Comparison of ENCODE assay signal across 11 mouse cellular contexts in the genomic region with DNA sequence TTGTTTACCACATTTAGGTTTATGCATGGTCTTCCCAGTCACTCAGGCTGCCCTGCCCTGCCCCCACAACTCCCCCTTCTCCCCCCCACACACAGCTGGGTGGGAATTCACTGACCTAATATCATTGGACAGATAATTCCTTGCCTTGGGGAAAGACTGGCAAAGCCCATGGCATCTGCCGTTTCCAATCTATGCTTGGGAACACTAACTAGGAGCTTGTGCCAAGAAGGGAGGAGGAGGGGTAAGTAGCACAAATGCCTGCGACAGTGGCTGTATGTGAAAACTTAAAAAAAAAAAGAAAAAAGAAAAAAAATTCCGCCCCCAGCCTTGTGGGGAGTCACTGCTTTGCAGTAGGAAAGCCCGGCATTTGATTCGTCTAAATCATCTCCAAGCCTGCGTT. TPM values are rescaled to one million over a fixed set of nuclear protein-coding genes. Genes with fewer than 3 reads are reported as not detected.
DNase-seq lines count a peak whose midpoint lies in the region; ATAC-seq lines count a peak whose summit lies in the region.
"Had no signal": no experiment of that assay in that cellular context is flagged by ENCODE, and none has a peak within 500 bp of the region (broad histone marks: within the 10 kb centered on the region; RNA-seq: fewer than 3 reads in every experiment).

No protein-coding gene starts in this region.

- peaks cover 33% of the 10 kb centered on the region for H3K36me3 ChIP-seq in kidney, embryonic 15.5 days
- H3K36me3 ChIP-seq in heart, embryonic 15.5 days: peaks cover 9% of the 10 kb centered on the region; the same call in 1 of the 2 replicates
- H3K36me3 ChIP-seq in midbrain, embryonic 15.5 days (replicated peaks): no peaks in the 10 kb centered on the region
- H3K36me3 ChIP-seq: stomach, embryonic 15.5 days had no signal

- peaks cover 70% of the 10 kb centered on the region for H3K4me1 ChIP-seq in kidney, embryonic 15.5 days
- peaks cover 63% of the 10 kb centered on the region for H3K4me1 ChIP-seq in heart, embryonic 15.5 days (replicated peaks)
- peaks cover 43% of the 10 kb centered on the region for H3K4me1 ChIP-seq in midbrain, embryonic 15.5 days
- H3K4me1 ChIP-seq: stomach, embryonic 15.5 days had no signal

- peak overlapping the region; percentile 46; the same call in 1 of the 2 replicates for H3K27ac ChIP-seq in kidney, embryonic 15.5 days
- peak overlapping the region; percentile 86 for H3K27ac ChIP-seq in heart, embryonic 15.5 days
- peak overlapping the region; percentile 42 for H3K27ac ChIP-seq in midbrain, embryonic 15.5 days
- H3K27ac ChIP-seq: embryonic facial prominence, embryonic 12.5 days; limb, embryonic 15.5 days; stomach, embryonic 15.5 days had no signal

- H3K27me3 ChIP-seq in kidney, embryonic 15.5 days: no peaks in the 10 kb centered on the region
- H3K27me3 ChIP-seq in heart, embryonic 15.5 days: no peaks in the 10 kb centered on the region
- H3K27me3 ChIP-seq in midbrain, embryonic 15.5 days (replicated peaks): no peaks in the 10 kb centered on the region
- H3K27me3 ChIP-seq: embryonic facial prominence, embryonic 12.5 days; limb, embryonic 15.5 days; stomach, embryonic 15.5 days had no signal

- H3K4me3 ChIP-seq in kidney, embryonic 15.5 days (replicated peaks): no peak overlapping the region
- no peak overlapping the region for H3K4me3 ChIP-seq in heart, embryonic 15.5 days
- no peak overlapping the region for H3K4me3 ChIP-seq in midbrain, embryonic 15.5 days
- H3K4me3 ChIP-seq: embryonic facial prominence, embryonic 12.5 days; limb, embryonic 15.5 days; stomach, embryonic 15.5 days had no signal

- ATAC-seq in kidney, embryonic 15.5 days (replicated peaks; ENCODE audit: low FRiP score): no peak
- ATAC-seq in heart, embryonic 15.5 days (replicated peaks; ENCODE audit: insufficient number of reproducible peaks, insufficient read depth, low FRiP score, low read depth): peak; percentile 32; the same call in 1 of the 2 replicates
- ATAC-seq in midbrain, embryonic 15.5 days (replicated peaks): peak; percentile 27; the same call in 1 of the 2 replicates
- ATAC-seq in megakaryocyte-erythroid progenitor cell, adult 5-6 weeks (replicated peaks; ENCODE audit: low FRiP score, low TSS enrichment, poor library complexity, severe bottlenecking): no peak

- H3K4me2 ChIP-seq in kidney, embryonic 15.5 days: no peak overlapping the region
- H3K4me2 ChIP-seq in heart, embryonic 15.5 days: no peak overlapping the region
- no peak overlapping the region for H3K4me2 ChIP-seq in midbrain, embryonic 15.5 days
- H3K4me2 ChIP-seq: embryonic facial prominence, embryonic 12.5 days; limb, embryonic 15.5 days; stomach, embryonic 15.5 days had no signal

- WGBS in kidney, embryonic 15.5 days: 56% methylated on average over 6 of the region's 6 CpGs
- 45% methylated on average over 6 of the region's 6 CpGs for WGBS in heart, embryonic 15.5 days
- 14% methylated on average over 6 of the region's 6 CpGs for WGBS in midbrain, embryonic 15.5 days

- no peaks in the 10 kb centered on the region for H3K9me3 ChIP-seq in kidney, embryonic 15.5 days (replicated peaks)
- H3K9me3 ChIP-seq in heart, embryonic 15.5 days (replicated peaks): no peaks in the 10 kb centered on the region
- no peaks in the 10 kb centered on the region for H3K9me3 ChIP-seq in midbrain, embryonic 15.5 days
- H3K9me3 ChIP-seq: embryonic facial prominence, embryonic 12.5 days; limb, embryonic 15.5 days; stomach, embryonic 15.5 days had no signal

- H3K9ac ChIP-seq in kidney, embryonic 15.5 days: no peak overlapping the region
- no peak overlapping the region for H3K9ac ChIP-seq in heart, embryonic 15.5 days
- no peak overlapping the region for H3K9ac ChIP-seq in midbrain, embryonic 15.5 days
- H3K9ac ChIP-seq: embryonic facial prominence, embryonic 12.5 days; limb, embryonic 15.5 days; stomach, embryonic 15.5 days had no signal

- no peak for DNase-seq in kidney, adult 8-10 months
- peak; percentile 83 for DNase-seq in cerebellum, adult 9-10 months
- no peak for DNase-seq in urinary bladder, postnatal 10 days (ENCODE audit: low spot score)
- no peak for DNase-seq in urinary bladder, adult 18-20 months (ENCODE audit: low spot score in 2 of 2)

RNA-seq across cellular contexts. Expression of gene Fgfr2, which starts 56.4 kb away (rescaled TPM):
- 99.9 and 104 TPM in 2 replicates for polyA plus RNA-seq in kidney, embryonic 15.5 days (2015; fragmentation: Nextera tagmentation; extraction: Ambion mirVana)
- polyA plus RNA-seq in heart, embryonic 15.5 days (2015; fragmentation: Nextera tagmentation; extraction: Ambion mirVana): 17.2 and 32.2 TPM in 2 replicates
- polyA plus RNA-seq in midbrain, embryonic 15.5 days (2015; fragmentation: Nextera tagmentation; extraction: Ambion mirVana): 23.3 and 24.2 TPM in 2 replicates
- total RNA-seq in megakaryocyte-erythroid progenitor cell, adult 5-6 weeks (2014; fragmentation: Nextera tagmentation): not detected in 2 replicates
- total RNA-seq in megakaryocyte-erythroid progenitor cell, adult 5-6 weeks (2017): not detected in 2 replicates

RNA-seq across cellular contexts. Expression of gene Ctbp2, which starts 57.4 kb away (rescaled TPM):
- polyA plus RNA-seq in kidney, embryonic 15.5 days (2015; fragmentation: Nextera tagmentation; extraction: Ambion mirVana): 114 and 117 TPM in 2 replicates
- polyA plus RNA-seq in heart, embryonic 15.5 days (2015; fragmentation: Nextera tagmentation; extraction: Ambion mirVana): 40.8 and 48.8 TPM in 2 replicates
- 60.2 and 61.1 TPM in 2 replicates for polyA plus RNA-seq in midbrain, embryonic 15.5 days (2015; fragmentation: Nextera tagmentation; extraction: Ambion mirVana)
- total RNA-seq in megakaryocyte-erythroid progenitor cell, adult 5-6 weeks (2014; fragmentation: Nextera tagmentation): 15.2 and 23.9 TPM in 2 replicates
- 22.0 and 44.7 TPM in 2 replicates for total RNA-seq in megakaryocyte-erythroid progenitor cell, adult 5-6 weeks (2017)

Comparison
In these comparisons a context has a peak if more than half of its experiments do, and no peak if none do; other contexts are left out.
1. ATAC-seq: peak in heart, embryonic 15.5 days (single experiment) and midbrain, embryonic 15.5 days (single experiment); none in kidney, embryonic 15.5 days (single experiment) and megakaryocyte-erythroid progenitor cell, adult 5-6 weeks (single experiment).
2. Peak in every context shown above with its lines, with median percentiles within 50 percentile points of each other: H3K27ac ChIP-seq.